Mouse (Mus musculus) retina, adult 2 months (tissue): ENCODE data around the gene Gm5134.

Experiments used
- DNase-seq: peaks from one replicate; pipeline ENCODE4 v3.0.0-alpha.2; 2012; ENCODE audit warnings: low read depth, low spot score

Gene Gm5134

GRCm38 (mm10) chr10:75939481-75940234, 14.7 kb upstream of the Gm5134 start:
- DNase-seq = no peak

- no peak for DNase-seq
Measured at GRCm38 (mm10) chr10:75940520-75940919, 13.8 kb upstream of the Gm5134 start, which contains the start of gene Gm867. TSS of gene Gm867 (minus strand) at chr10:75940672.

- no peak for DNase-seq
Measured at GRCm38 (mm10) chr10:75941042-75941824, 13.1 kb upstream of the Gm5134 start.

- no peak for DNase-seq
Measured at GRCm38 (mm10) chr10:75942736-75943477, 11.4 kb upstream of the Gm5134 start, which contains the start of gene Vpreb3. TSS of gene Vpreb3 (plus strand) at chr10:75943057.

- DNase-seq = no peak
Measured at GRCm38 (mm10) chr10:75944066-75944772, 10.1 kb upstream of the Gm5134 start.

GRCm38 (mm10) chr10:75945213-75945612, 9.1 kb upstream of the Gm5134 start:
- DNase-seq = no peak

- no peak for DNase-seq
Measured at GRCm38 (mm10) chr10:75945896-75946295, 8.4 kb upstream of the Gm5134 start.

- no peak for DNase-seq
Measured at GRCm38 (mm10) chr10:75948079-75948478, 6.2 kb upstream of the Gm5134 start.

- DNase-seq = no peak
Measured at GRCm38 (mm10) chr10:75949053-75950045, 5.0 kb upstream of the Gm5134 start.

GRCm38 (mm10) chr10:75950791-75951210, 3.5 kb upstream of the Gm5134 start:
- no peak for DNase-seq

- peak; percentile 63 for DNase-seq
Measured at GRCm38 (mm10) chr10:75951424-75952050, 2.8 kb upstream of the Gm5134 start.

- no peak for DNase-seq
Measured at GRCm38 (mm10) chr10:75973846-75974245, 19.5 kb downstream of the Gm5134 start.

GRCm38 (mm10) chr10:75975216-75975615, 20.9 kb downstream of the Gm5134 start:
- no peak for DNase-seq

- DNase-seq = no peak
Measured at GRCm38 (mm10) chr10:75978119-75978834, 24.0 kb downstream of the Gm5134 start.

GRCm38 (mm10) chr10:75978835-75979157, 24.5 kb downstream of the Gm5134 start:
- DNase-seq = no peak

GRCm38 (mm10) chr10:75979432-75979831, 25.1 kb downstream of the Gm5134 start:
- DNase-seq = no peak

GRCm38 (mm10) chr10:75990430-75991042, 36.2 kb downstream of the Gm5134 start:
- DNase-seq = no peak

GRCm38 (mm10) chr10:75993616-75994240, 39.4 kb downstream of the Gm5134 start:
- DNase-seq = no peak
